Mouse (Mus musculus) spleen, adult 12 weeks (tissue): ENCODE results near the gene Olfr1026.

ENCODE experiments used
- DNase-seq: peaks from one replicate; pipeline ENCODE4 v3.0.0; 2022; ENCODE audit warnings: low spot score

Olfr1026 gene

DNA sequence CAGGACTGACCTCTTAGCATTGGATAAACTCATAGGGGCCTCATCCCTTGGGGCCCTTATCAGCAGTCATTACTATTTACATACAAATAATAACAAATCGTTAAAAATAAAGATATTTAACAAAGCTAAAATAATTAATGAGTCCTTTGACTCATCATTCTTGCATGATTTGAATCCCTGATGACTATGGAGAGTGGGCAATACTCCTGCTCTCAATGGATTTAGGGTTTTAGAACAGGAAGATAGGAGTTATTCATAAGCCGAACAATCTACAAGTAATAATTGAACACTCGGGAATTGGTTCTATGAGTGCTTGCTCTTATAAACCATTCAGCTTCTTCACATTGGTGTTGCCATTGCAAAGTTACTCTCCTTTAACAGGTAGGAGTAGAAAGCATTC is at the start of gene Olfr1026:
Olfr1026 (plus strand) TSS at position 301 of the 400 bp plus-strand sequence.
- no peak for DNase-seq

GRCm38 (mm10) chr2:85885340-85885739 is 36.0 kb upstream of the Olfr1026 start, which contains the start of gene Olfr1023:
Gene Olfr1023, plus strand, starts transcription at chr2:85885640.
- no peak for DNase-seq

DNA sequence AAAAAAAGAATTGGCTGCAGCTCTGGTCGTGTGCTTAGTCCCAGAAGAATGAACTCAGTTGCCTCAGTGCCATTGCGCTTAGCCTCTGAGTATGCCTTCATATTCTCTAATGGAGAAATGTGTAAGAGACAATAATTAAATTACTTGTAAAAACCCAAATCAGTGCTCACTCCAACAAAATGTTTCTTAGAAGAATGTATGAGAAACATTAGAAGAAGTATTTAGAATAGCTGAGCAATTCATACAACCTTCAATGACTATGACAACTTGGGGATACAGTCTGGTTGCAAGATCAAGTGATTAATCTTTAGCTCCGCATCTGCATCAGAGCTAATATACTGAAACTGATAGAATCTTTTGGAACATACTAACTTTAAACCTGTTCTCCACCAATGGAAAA is 16.4 kb upstream of the Olfr1026 start, which contains the start of gene Olfr1024:
Olfr1024 (minus strand) TSS at position 101 of the 400 bp plus-strand sequence.
- DNase-seq, result no peak

GRCm38 (mm10) chr2:85913197-85913596 is 8.2 kb upstream of the Olfr1026 start:
- DNase-seq, result no peak

GRCm38 (mm10) chr2:85914893-85915292 is 6.5 kb upstream of the Olfr1026 start, which contains the start of gene Olfr1025-ps1:
Gene Olfr1025-ps1, plus strand, starts transcription at chr2:85915193.
- no peak for DNase-seq

- no peak for DNase-seq
Measured at GRCm38 (mm10) chr2:85950137-85950536, 28.8 kb downstream of the Olfr1026 start, which contains the start of gene Olfr1028. Gene Olfr1028, plus strand, starts transcription at chr2:85950437.

DNA sequence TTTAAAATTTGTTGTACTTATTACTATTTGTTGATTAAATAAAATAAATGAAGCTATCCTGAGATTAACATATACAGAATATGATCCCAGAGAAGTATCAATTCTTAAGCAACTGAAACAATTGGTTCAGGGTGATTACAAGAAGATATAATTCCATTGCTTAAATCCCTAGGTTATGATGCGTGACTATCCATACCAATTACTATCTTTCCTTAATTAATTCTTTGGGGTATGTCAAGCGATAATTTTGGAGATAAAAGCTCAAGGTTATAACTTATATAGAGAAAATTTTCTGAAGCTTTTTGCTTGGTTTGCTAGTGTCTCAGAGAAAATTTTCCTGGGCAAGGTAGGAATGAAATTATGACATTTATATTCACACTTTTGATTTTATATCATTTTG is 52.2 kb downstream of the Olfr1026 start, which contains the start of gene Olfr1029:
Olfr1029 (plus strand) TSS at position 301 of the 400 bp plus-strand sequence.
- DNase-seq, result no peak
